Mouse (Mus musculus): ENCODE data around the gene Tcte1.
A peak's percentile ranks its signal among the peaks of the same experiment; 100 is the strongest.

Tcte1 gene

DNA sequence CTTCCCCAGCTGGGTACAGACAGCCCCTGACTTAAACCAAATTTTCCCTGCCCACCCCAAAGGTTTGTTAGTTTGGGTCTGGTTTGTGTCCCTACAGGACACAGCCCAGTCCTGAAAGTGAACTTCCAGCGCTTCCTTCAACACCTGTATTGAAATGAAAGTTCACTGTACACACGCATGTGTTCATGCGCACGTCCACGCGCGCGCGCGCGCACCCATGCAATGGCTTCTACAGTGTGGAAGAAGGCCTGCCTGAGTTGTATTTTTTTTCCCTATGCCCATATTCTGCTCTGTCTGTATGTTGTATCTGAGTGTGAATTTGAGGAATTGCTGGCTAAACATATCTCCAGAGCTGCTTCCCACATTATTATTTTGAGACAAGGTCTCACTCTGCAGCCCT, 41.9 kb downstream of the Tcte1 start:
- no peak for DNase-seq (ENCODE audit: low spot score in 2 of 2)

DNA sequence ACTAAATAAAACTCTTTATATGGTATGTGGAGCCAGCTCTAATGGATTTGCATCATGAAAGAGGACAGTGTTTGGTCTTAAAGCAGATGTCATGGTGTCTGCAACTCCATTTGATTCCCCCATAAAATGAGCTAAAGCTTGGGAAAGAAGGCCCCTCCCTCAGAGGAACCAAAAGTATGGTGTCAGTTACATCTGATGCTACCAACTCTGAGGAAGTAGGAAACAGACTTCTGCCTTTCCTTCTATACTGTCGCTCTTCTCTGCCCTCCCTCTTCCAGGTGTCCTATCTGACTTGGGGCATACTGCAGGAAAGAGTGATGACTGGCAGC, 42.8 kb downstream of the Tcte1 start:
- DNase-seq (ENCODE audit: low spot score in 2 of 2) = no peak

DNA sequence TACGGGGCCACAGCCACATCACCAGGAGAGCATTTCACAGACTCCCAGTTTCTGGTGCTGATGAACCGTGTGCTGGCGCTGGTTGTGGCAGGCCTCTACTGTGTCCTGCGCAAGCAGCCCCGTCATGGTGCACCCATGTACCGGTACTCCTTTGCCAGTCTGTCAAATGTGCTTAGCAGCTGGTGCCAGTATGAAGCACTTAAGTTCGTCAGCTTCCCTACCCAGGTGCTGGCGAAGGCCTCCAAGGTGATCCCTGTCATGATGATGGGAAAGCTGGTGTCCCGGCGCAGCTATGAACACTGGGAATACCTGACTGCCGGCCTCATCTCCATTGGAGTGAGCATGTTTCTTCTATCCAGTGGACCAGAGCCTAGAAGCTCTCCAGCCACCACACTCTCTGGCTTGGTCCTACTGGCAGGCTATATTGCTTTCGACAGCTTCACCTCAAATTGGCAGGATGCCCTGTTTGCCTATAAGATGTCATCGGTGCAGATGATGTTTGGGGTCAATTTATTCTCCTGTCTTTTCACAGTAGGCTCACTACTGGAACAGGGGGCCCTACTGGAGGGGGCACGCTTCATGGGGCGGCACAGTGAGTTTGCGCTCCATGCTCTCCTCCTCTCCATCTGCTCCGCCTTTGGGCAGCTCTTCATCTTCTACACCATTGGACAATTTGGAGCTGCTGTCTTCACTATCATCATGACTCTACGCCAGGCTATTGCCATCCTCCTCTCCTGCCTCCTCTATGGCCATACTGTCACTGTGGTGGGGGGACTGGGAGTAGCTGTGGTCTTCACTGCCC, 43.3 kb downstream of the Tcte1 start:
- DNase-seq (ENCODE audit: low spot score in 2 of 2) = no peak

DNA sequence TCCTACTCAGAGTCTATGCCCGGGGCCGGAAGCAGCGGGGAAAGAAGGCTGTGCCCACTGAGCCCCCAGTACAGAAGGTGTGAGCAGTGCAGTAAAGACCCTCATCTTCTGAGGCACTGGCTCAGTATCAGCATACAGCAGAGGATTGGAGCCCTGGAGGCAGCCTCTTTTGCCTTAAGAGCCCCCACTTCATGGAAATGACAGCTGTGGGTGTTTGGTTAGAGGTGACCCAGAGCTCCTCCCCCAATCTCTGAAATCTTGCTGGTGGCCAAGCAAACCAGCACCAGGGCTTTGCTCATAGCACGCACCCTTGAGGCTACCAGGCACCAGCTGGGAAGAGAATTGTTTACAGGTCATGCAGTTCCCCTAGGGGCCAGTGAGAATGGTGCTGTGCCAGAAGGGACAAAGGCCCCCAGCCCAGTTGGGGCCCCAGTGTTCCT, 43.9 kb downstream of the Tcte1 start:
- DNase-seq (ENCODE audit: low spot score in 2 of 2) = no peak

DNA sequence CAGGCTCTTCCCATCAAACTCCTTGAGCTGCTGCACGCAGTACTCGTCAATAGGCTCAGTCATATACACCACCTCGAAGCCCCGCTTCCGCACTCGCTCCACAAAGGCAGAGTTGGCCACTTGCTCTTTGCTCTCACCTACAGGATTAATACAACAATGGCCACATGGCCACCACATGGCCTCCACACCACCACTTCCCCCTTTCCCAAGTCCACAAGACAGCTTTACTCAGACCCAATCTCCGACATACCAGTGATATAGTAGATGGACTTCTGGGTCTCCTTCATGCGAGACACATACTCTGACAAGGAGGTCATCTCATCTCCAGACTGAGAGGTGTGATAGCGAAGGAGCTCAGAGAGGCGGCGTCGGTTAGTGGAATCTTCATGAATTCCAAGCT, 45.8 kb downstream of the Tcte1 start:
- DNase-seq (ENCODE audit: low spot score in 2 of 2) = no peak

DNA sequence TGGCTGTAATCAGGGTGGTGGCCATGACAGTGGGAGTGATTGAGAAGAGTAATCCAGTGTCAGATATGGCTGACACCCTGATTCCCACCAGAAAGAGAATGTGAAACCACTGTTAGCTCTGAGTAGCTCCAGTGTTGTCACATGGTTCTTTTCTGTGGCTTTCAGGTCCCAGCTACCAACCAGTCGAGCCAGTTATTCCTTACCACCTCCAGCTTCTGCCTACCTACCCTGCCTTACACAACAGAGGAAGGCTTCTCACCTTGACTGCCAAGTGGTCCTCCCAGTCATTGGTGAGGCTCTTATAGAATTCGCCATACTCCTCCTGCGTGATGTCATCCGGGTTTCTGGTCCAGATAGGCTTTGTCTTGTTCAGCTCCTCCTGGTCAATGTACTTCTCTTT, 46.8 kb downstream of the Tcte1 start:
- DNase-seq (ENCODE audit: low spot score in 2 of 2) = no peak

DNA sequence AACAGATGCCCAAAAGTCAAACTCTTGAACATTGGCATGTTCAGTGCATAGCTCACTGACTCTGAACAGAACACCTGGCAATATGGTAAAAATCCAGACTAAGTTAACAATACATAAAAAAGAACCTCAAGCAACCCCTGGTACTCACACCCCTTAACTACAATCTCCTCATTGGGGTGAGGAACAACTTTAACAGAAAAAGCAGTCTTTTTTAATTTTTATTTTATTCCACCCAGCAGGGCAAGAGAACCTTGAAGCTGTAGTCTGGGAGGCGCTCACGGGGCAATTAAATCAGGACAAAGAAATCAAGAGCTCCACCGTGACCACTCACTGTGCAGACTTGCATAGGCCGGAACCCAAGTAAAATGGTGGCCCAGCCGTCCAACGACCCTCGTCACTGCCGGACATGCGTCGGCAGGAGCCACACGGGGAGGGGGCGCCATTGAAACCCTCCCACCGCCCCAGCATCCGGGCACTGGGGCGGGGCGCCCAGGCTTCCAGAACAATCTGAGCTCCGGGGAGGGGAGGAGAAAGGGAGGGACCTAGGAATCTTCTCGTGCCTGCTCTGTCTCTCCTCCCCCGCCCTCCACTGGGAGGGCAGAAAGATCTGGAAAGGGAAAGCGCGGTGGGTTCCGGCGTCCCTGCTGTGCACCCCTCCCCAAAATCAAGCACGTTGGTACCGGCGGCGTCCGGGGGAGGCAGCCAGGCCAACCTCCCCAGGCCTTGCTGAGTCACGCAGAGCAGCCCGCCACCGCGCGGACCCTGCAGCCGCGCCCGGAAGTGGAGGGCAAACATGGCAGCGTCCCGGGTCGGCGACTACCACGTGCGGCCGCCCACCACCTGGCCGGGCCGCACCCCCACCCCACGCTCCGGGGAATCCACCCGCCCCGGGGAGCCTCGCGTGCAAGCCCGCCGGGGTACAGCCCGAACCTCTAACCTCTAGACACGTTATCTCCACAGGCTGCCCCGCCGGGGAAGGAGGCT, 49.2 kb downstream of the Tcte1 start:
- peak; percentile 58 to 70 for DNase-seq (ENCODE audit: low spot score in 2 of 2)

DNA sequence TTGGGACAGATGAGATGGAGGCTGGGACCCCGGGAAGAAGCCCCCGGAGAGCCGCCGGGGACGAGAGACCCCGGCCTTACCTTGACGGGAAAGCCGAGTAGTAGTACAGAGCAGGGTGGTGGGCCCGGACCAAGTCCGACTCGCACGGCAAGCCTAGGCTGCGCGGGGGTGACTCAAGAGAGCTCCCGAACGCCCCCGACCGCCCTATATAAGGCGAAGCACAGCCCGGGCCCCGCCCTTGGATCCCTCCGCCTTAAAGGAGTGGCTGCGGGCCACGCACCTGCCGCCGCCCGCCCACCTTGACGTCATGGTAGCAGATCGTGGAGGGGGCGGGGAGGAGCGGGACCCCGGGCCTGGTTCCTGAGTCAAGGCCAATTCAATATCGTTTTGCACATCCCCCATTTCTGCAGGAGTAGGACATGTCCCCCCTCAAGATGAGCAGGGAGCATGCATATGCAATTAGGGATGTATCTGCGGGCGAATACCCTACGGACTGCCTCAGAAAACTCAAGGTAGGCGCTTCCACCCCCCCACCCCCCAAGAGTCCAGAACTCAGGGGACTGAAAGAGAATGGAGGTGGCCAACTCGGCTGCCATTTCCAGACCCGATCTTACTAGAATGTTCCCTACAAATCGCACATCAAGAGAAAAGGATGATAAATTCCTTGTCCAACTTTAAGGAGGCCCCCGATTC, 50.0 kb downstream of the Tcte1 start, which contains the start of gene Hsp90ab1:
Gene Hsp90ab1 (minus strand): TSS at position 185 of the 693 bp plus-strand sequence.
- peak; percentile 97 to 99 for DNase-seq (ENCODE audit: low spot score in 2 of 2)

DNA sequence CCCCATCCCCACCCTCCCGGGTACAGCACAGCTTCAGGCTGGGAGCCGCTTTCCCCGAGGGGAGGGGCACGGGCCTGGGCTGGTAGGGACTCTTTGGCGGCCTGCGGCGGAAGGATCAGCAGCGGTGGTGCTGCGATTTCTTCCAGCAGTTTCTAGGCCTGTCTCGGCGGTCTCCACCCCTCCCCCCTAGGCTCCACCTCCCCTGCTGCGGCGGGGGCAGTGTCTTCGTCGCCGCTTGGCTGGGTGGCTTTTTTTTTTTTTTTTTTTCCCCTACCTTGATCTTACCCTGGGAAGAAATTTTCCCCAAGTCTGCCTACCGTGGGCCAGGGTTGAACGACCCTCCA, 50.5 kb downstream of the Tcte1 start:
- DNase-seq (ENCODE audit: low spot score in 2 of 2) = peak; percentile 95 to 97

DNA sequence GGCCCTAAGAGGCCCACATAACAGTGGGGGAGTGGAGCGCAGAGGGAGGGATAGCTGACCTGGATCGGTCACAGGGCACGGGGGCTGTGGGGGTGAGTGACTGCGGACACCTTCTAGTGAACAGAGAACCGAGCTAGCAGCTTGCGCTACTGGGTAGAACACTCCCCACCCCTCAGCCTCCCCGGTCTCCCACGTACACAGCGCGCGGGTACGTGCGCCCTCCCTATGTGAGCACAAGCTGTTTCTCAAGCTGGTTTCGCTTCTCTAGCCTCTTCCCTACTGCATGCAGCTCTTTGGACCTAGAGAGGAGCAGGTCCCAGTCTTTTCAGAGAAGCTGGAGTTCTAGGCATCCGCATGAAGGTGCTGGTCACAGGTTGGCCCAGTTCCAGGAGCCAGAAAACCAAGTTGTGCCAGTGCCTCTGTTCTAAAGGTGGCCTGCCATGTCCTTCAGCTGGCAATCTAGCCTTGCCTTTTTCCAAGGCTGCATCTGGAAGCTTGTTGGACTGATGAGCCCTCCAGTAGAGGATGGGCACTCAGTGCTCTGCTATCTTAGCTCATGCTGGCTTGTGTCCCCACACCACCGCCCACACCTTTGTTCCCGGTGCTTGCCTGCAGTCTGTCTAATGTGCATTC, 51.0 kb downstream of the Tcte1 start:
- peak; percentile 78 to 81 for DNase-seq (ENCODE audit: low spot score in 2 of 2)

DNA sequence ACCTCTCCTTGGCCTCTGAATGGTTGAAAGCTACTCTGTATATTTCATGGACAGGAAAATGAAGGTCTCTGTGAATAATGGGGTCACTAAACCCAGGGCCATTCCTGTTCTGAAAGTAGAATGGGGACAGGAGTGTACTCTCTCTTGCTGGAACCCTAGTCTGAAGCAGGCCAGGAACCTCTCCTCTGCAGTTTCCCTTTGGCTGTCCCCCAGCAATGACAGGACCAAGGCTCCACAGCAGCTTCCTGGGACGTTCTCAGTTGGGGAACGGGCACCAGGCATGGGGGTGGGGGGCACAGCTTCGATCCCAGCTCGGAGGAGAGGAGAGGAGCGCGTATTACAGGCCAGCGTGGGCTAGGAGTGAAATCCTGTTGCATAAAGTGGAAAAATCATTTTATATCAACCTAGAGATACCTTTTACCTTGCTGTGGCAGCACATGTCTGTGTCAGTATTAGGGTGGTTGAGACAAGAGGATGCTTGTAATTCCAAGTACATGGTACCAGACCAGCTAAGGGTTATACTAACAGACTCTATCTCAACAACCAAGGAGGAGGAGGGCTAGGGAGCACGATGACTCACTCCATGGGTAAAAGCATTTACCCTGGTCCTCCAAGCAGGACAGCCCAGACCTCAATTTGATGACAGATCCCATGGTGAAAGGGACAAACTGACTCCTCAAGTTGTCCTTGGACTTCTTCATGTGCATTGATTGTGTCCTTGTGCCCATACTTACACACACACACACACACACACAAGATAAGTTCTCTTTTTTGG, 52.1 kb downstream of the Tcte1 start:
- no peak for DNase-seq (ENCODE audit: low spot score in 2 of 2)

DNA sequence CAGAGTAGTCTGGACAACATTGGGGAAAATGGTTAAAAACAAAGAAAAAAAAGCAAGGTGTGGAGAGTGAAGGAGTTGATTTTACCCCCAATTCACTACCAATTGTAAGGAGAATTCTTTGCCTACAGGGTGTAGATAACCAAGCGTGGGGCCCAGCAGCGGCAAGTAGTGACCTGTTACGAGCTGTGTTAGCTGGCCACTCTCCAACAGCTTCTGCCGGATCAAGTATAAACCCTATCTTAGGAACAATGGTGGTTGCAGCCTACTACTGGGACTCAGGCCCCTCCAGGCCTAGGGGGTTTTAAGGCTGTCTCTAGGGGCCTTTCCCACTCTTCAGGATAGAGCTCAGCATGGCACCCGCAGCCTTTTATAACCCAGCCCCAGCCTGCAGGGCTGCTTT, 55.0 kb downstream of the Tcte1 start:
- no peak for DNase-seq (ENCODE audit: low spot score in 2 of 2)

DNA sequence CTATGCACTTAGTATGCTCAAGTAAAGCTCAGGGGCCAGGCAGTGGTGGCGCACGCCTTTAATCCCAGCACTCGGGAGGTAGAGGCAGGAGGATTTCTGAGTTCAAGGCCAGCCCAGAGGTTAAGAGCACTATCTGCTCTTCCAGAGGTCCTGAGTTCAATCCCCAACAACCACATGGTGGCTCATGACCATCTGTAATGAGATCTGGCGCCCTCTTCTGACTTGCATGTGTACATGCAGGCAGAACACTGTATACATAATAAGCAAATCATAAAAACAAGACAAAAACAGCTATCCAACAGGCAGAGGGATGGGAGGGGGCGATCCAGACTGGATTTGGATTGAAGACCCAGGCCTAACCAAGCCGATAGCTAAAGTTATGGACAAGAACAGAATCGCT, 55.6 kb downstream of the Tcte1 start:
- no peak for DNase-seq (ENCODE audit: low spot score in 2 of 2)

DNA sequence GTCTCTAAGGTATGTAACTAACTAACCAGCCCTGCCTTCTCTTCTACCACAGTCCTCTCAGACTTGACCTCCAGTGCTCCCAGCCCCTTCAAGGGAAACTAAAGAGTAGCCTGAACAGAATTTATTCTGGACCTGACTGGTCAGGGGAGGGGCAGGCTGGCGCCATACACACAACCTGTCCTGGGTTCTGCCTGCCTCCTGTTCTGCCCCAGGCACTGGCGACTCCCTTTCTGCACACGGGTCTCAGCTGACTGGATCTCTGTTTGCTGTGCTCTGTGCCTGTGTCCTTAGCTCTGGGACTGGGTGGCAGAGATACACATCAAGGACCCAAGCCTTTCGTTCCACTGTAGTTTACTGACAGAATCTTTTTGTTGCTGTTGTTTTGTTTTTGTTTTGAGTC, 56.3 kb downstream of the Tcte1 start:
- DNase-seq (ENCODE audit: low spot score in 2 of 2) = no peak

DNA sequence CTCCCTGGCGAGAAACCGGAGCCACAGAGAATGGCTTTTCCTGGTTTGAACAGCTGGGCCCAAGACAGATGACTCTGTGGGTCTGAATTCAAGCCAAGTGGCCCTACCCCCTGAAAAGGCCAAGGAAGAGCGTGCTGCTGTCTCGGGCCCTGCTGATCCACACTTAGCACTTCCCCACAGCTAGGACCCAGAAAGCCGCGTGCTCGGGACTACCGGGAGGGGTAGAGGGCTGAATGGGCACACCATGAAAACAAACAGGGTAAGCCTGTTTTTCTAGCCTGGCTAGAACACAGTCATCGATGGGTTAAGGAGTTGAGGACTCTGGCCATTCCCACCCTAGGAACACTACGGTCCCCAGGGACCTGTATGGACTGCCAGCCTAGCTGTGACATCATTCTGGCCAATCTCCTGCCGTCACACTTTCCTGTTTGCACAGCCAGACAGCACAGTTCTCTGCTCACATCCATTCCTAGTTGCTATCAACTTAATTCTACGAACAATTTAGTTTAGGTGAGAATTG, 57.8 kb downstream of the Tcte1 start:
- no peak for DNase-seq (ENCODE audit: low spot score in 2 of 2)

DNA sequence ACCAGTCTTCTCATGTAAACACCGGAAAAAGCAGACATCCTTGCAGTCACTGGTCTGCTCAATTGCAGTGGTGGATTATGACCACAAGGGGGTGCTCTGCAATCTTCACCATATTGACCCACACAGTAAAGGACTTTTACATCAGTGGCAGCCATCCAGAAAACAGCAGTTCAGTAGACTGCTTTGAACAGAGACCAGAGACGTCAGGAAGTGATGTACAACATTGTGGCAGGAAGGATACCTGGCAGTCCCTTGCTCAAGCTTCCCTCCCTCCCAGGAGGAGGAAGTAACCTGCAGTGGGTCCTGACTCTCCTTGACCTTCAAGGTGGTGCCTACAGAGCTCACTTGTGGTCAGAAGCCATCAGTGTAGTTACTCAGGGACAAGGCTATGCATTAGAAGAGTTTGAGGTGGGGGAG, 58.3 kb downstream of the Tcte1 start:
- peak in 1 of 2 experiments; percentile 59 for DNase-seq (ENCODE audit: low spot score in 2 of 2)

DNA sequence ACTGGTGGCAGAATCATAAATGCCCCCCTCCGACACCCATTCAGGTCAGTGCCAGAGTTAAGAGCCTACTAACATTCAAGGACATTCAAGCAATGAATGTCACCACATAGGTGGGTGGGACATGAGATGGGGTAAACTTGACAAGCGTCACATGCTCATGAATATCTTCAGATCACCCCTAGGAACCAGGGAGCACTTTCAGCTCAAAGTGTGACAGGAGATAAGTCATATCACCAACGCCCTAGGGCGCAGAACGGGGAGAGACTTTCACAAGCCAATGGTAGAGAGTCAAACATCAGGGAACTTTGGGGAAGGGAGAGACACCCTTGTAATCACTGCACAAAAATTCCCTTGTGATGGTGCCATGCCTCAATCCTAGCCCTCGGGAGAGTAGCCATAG, 59.0 kb downstream of the Tcte1 start:
- DNase-seq (ENCODE audit: low spot score in 2 of 2) = no peak

DNA sequence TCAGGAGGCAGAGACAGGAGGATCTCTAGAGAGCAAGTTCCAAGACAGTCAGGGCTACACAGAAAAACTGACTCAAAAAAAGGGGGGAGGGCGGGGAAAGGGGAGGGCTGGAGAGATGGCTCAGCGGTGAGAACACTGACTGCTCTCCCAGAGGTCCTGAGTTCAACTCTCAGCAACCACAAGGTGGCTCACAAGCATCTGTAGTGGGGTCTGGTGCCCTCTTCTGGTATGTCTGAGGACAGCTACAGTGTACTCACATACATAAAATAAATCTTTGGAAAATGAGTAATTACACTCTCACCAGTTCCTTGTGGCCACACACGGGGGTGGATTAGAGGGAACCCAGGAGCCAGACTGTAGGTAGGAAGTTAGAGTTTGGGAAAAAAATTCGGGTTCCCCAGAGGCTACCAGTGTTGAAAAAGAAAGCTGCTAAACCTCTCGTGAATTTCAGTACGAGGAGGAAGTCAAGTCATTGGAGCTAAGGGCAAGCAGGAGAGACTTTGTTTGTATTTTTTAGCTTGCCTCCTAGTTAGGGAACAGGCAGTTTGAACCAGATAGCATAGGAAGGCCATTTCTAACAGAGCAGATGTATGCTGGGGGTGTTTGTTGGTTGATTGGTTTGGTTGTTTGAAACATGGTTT, 59.6 kb downstream of the Tcte1 start:
- no peak for DNase-seq (ENCODE audit: low spot score in 2 of 2)

DNA sequence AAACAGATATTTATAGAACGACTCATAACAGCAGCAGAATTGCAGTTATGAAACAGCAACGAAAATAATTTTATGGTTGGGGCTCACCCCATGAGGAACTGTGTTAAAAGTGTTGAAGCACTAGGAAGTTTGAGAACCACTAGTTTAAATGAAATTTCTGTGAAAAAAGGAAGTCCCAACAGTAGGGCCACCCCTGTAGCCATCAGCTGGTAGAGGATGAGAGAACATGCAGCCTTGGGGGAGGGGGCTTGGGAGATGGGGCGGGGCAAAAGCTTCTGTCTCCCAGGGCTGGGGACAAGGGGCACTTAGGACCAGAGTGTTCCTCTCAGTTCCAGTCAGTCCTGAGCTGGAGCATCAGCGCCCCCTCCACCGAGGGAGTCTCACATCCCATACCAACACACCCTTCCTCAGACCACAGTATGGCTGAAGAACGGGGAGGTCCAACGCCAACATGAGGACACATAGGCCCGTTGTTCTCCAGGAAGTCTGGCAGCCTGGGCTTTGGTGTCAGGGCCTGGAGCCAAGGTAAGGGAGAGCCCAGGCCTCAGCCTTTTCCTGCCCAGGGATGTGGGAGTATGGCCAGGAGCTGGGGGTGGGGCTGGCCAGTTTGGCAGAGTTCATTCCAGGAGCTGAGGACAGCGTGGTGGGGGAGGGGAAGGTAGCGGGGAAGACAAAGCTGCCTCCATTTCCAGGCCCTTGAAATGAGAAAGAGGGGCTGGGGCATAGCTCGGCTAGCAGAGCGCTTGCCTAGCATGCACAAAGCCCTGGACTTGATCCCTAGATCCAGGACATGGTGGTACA, 61.1 kb downstream of the Tcte1 start:
- peak; percentile 63 to 79 for DNase-seq (ENCODE audit: low spot score in 2 of 2)
